Mouse (Mus musculus) CH12F3 (cell line): Measurements from ENCODE around the gene Fastkd2.

Experiments used
- in situ Hi-C: fragments of 300-500 bp; cut with MboI; formaldehyde crosslinking; loops from 2 replicates; pipeline ENCODE4 v1.14.3; 2020; ENCODE audit warnings: low sequenced_read_pairs

Fastkd2 gene

DNA sequence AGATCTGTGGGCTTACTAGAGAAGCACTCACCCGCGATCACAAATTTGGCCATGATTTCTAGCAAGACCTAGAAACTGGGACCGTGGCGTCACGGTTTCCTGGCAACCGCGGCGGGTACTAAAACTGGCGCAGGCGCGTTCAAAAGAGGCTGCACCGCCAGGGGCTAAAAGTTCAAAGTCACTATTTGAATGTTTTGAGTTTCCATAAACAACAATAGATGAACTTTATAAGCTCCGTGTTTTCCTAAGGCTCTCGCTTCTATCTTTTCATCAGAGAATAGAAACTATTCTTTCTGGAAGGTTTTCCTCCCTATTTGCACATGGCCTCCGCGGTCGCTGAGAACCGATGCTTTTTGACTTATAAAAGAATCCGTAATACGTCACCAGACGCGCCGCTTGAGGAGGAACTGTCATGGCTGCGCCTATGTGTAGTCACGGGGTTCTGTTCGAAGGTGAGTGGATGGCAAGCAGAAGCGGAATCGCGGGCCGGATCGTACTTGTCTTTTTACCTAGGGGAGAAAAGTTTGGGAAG, at the start of gene Fastkd2, which contains the start of gene Mdh1b:
Gene Fastkd2 (plus strand): TSS at position 375 of the 532 bp plus-strand sequence.
Gene Mdh1b (minus strand): TSS at position 79 of the 532 bp plus-strand sequence.
- in situ Hi-C loops, result no loop called here

DNA sequence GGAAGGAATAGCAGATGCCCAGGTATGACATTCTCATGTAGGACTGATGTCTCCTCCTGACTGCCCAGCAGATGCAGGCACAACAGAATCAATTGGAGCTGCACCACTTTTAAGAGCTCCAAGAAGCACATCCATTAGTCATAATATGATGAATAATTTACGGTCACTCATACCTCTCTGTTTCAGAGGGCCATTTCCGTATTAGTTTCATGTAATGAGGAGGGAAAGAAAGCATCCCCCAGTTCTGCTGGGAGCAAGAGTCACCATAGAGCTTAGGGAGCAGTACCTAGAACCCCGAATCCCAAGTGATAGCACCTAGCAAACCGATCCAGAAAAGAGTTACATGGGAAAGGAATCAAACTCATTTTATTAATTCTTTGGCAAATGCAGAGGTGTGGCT, 43.6 kb upstream of the Fastkd2 start, which contains the start of gene Dytn:
Gene Dytn (minus strand): TSS at position 101 of the 400 bp plus-strand sequence.
- in situ Hi-C loops, result no loop called here

DNA sequence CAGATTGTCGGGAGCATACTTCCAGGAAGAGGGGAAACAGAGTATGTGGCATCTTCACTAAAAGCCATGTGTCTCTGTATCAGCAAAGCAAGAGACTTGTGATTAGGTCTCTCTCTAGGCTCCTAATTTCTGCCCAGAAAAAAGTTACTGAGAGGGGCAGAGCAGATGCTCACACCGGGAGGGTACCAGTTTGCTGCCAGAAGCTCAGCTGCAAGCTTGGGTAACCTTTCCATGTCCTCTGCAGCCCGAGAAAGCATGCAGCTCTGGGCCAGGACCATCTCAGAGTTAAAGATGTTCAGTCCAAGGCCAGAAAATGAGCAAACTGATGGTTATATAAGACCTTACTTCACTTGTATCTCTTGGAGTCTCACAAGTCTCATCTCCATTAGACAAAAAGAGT, 33.6 kb upstream of the Fastkd2 start:
- in situ Hi-C loops, result no loop called here

GRCm38 (mm10) chr1:63705733-63706132, 24.7 kb upstream of the Fastkd2 start:
- in situ Hi-C loops, result no loop called here

DNA sequence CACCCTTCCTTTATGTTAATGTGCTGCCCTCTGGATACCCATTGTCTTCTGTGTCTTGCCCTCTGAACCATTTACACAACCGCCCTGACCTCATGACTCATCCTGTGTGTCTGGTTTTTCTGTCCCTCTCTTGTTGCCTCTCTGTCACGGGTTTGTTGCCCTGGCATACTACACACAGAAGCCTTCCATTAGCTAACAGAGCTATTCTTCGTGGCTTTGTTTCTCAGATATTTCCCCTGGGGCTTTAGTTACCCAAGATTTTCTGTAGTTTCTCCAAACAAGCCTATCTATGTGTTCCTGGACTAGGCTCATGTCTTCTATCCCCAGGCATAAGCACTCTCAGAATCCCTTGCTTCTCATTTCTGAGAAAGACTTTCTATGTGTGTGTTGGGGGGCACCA, 21.5 kb upstream of the Fastkd2 start:
- in situ Hi-C loops, result no loop called here

GRCm38 (mm10) chr1:63720161-63720560, 10.3 kb upstream of the Fastkd2 start:
- in situ Hi-C loops, result no loop called here

GRCm38 (mm10) chr1:63729796-63730195, 618 bp upstream of the Fastkd2 start:
- in situ Hi-C loops, result no loop called here

DNA sequence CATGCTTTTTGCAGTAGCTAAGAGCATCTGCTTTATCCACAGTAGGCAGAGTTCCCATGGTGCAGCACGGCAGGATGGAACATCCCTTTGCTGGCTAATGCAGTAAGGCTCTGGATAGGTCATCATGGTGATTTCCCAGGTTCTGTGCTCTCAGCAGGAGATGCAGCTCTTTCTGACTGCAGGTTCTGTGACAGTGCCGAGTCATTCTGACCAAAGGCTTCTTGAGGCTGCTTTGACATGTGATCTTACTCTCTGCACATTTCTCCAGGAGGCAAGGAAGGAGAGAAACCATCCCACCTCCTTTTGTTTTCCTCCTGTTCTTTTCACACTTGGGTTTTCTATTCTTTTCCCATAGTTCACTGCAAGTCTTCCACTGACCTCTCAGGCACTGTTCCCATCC, 25.6 kb downstream of the Fastkd2 start:
- in situ Hi-C loops, result loop anchor here (25.0 kb wide), 1 partner anchor 681 kb away; no protein-coding TSS in a partner anchor

- in situ Hi-C loops, result loop anchor here (25.0 kb wide), 1 partner anchor 674 kb away; no protein-coding TSS in a partner anchor
These were observed 32.8 kb downstream of the Fastkd2 start for GRCm38 (mm10) chr1:63763212-63763694.

DNA sequence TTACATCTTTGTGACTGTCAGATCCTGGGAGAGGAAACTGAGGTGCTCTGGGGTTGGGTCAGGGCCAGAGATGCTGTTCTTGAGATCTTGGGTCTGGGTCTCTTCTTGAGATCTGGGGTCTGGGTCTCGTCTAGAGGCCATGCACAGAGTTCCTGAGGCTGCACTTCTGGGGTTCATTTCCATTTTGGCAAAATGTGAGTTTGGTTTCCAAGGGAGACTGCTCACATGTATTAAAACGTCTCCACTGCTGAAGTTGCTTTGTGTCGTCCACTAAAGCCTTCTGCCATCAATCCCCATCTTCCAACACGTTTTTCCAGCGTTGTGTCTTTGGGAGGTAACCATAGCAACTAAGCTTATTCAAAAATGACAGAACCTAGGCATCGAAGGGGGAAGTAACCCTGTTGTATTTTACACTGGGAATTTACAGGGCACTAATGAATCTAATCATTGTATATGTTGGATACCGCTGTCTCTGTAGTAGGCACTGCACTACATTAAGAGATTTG, 33.5 kb downstream of the Fastkd2 start:
- in situ Hi-C loops, result loop anchor here (25.0 kb wide), 1 partner anchor 673 kb away; no protein-coding TSS in a partner anchor

DNA sequence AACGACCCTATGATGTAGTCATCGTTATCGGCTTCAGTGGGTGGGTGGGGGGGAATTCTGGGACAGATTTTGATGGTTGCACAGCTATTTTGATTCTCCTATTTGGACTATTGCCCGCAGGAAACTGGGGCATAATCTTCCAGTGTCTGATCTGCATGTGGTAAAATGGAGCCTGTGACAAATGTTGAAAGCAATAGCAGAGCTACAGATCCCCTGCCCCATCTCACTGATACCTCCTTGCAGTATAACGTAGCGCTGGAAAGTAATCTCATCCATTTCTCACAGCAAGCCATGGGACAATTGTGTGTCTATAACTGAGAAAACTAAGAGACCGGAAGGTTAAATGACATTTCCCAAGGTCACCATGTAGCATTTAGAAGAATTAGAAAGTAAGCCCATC, 34.0 kb downstream of the Fastkd2 start:
- in situ Hi-C loops, result loop anchor here (25.0 kb wide), 1 partner anchor 673 kb away; no protein-coding TSS in a partner anchor

DNA sequence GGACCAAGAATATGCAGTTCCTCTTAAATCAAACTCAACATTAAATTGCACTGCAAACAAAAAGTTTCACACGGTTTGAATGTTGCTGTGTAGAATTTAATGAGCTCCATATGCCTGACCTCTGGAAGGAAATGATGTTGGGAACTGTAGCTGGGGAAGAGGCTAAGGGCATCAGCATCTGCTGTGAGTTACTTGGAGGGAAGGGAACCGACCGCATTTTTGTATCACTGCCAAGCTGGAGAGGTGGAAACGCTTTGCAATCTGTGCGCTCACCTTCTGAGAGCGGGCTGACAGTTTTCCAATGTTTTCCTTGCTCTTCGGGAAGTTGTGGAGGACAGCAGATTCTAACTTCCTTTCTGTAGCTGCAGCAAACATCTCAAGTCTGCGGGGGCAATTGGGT, 37.7 kb downstream of the Fastkd2 start:
- in situ Hi-C loops, result loop anchor here (25.0 kb wide), 1 partner anchor 669 kb away; no protein-coding TSS in a partner anchor

- in situ Hi-C loops, result loop anchor here (25.0 kb wide), 1 partner anchor 668 kb away; no protein-coding TSS in a partner anchor
These were observed 38.8 kb downstream of the Fastkd2 start, which contains the start of gene 4933402D24Rik for GRCm38 (mm10) chr1:63769167-63769566. Gene 4933402D24Rik, minus strand, starts transcription at chr1:63769267.

DNA sequence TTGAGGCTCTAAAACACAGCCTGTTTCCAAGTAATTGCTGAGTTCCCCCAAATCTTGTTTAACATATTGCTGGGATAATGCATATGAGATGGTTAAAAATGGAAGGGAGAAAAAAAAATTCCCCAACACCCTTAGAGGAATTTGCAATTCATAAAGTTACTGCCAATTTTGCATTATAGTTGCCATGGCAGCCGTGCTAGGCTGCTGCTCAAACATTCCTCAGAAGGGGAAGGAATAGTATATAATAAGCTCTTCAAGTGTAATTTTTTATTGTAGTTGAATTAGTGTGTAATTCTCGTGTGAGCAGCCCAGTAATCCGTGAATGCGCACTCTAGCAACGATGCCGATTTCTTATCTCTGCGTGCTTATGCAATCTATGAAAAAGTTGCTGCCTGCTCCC, 39.9 kb downstream of the Fastkd2 start:
- in situ Hi-C loops, result loop anchor here (25.0 kb wide), 1 partner anchor 667 kb away; no protein-coding TSS in a partner anchor

GRCm38 (mm10) chr1:63776396-63776795, 46.0 kb downstream of the Fastkd2 start:
- in situ Hi-C loops, result no loop called here

DNA sequence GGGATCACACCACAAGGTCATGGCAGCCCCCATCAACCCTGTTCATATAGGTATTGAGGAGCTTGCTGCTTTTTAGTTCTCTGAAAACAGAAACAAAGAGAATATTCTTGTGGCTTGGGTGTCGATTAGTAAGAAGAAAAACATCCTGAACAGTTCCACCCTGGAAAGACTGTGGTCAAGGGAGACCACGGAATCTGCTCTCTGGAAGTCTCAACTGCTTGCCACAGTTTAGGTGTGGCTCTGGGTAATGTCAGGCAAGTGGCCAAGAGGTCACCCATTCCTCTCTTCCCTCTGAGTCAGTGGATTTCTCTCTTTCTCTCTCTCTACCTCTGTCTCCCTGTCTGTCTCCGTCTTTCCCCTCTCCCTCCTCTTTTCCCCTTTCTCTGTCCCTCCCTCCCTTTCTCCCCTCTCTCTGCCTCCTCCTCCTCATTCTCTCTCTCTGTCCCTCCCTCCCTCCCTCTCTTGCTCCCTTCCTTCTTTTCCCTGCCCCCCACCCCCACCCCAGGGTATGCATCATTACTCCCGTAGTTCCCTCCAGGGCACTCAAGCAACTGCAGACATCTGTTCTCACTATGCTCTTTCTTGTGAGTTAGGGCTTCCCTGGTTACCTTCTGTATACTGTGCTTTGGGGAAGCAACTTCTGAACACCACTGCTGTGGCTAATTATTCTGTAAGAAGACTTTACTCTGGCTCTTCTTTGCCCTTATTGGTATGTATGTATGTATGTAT, 46.7 kb downstream of the Fastkd2 start:
- in situ Hi-C loops, result no loop called here

- in situ Hi-C loops, result no loop called here
These were observed 63.9 kb downstream of the Fastkd2 start for GRCm38 (mm10) chr1:63794326-63794725.
